Mouse (Mus musculus): ENCODE data around the gene Cdk19. TPM values are rescaled to one million over a fixed set of nuclear protein-coding genes. Genes with fewer than 3 reads are reported as not detected.
"Not testable (repeated sequence)": the region's sequence is repeated elsewhere in the genome, so short reads cannot be mapped to it uniquely, and the experiment has no call there.

Gene Cdk19
- polyA plus RNA-seq, 1 experiment, result 16.0 TPM

GRCm38 (mm10) chr10:40411370-40411769, 72.0 kb downstream of the Cdk19 start:
- Histone ChIP-seq H3K4me3 (ENCODE audit: low read depth, low read length) (no peak overlapping the region), H3K9ac (ENCODE audit: low read depth, poor library complexity, severe bottlenecking) (no peak overlapping the region), H3K27ac (ENCODE audit: insufficient read depth, low read length) (no peak overlapping the region), H3K36me3 (ENCODE audit: control insufficient read depth, insufficient read depth, low read length, poor library complexity, severe bottlenecking) (no peaks in the 10 kb centered on the region), H3K9me3 (replicated peaks; ENCODE audit: control insufficient read depth, insufficient read depth, low read length, poor library complexity, severe bottlenecking) (no peaks in the 10 kb centered on the region), H3K4me1 (ENCODE audit: control insufficient read depth, insufficient read depth, low read length) (no peaks in the 10 kb centered on the region), H3K27me3 (ENCODE audit: control insufficient read depth, insufficient read depth, low read length, poor library complexity, severe bottlenecking) (no peaks in the 10 kb centered on the region)
- TF ChIP-seq POLR2A (IDR thresholded peaks at IDR 0.05; ENCODE audit: insufficient read depth, low read length), result no peak
- TF ChIP-seq CTCF (IDR thresholded peaks at IDR 0.05; ENCODE audit: low read depth, low read length), result no peak
- TF ChIP-seq EP300 (IDR thresholded peaks at IDR 0.05; ENCODE audit: insufficient read depth, low read depth, low read length), result no peak

- no peak overlapping the region for H3K9ac ChIP-seq (ENCODE audit: low read depth, poor library complexity, severe bottlenecking)
- H3K4me3 ChIP-seq (ENCODE audit: low read depth, low read length), result no peak overlapping the region
- no peak overlapping the region for H3K27ac ChIP-seq (ENCODE audit: insufficient read depth, low read length)
- no peaks in the 10 kb centered on the region for H3K27me3 ChIP-seq (ENCODE audit: control insufficient read depth, insufficient read depth, low read length, poor library complexity, severe bottlenecking)
- H3K9me3 ChIP-seq (replicated peaks; ENCODE audit: control insufficient read depth, insufficient read depth, low read length, poor library complexity, severe bottlenecking), result no peaks in the 10 kb centered on the region
- no peaks in the 10 kb centered on the region for H3K36me3 ChIP-seq (ENCODE audit: control insufficient read depth, insufficient read depth, low read length, poor library complexity, severe bottlenecking)
- TF ChIP-seq POLR2A (IDR thresholded peaks at IDR 0.05; ENCODE audit: insufficient read depth, low read length) (no peak), EP300 (IDR thresholded peaks at IDR 0.05; ENCODE audit: insufficient read depth, low read depth, low read length) (no peak), CTCF (IDR thresholded peaks at IDR 0.05; ENCODE audit: low read depth, low read length) (no peak)
- no peaks in the 10 kb centered on the region for H3K4me1 ChIP-seq (ENCODE audit: control insufficient read depth, insufficient read depth, low read length)
Measured at GRCm38 (mm10) chr10:40416944-40417343, 77.6 kb downstream of the Cdk19 start.

- no peaks in the 10 kb centered on the region for H3K9me3 ChIP-seq (replicated peaks; ENCODE audit: control insufficient read depth, insufficient read depth, low read length, poor library complexity, severe bottlenecking)
- TF ChIP-seq POLR2A (IDR thresholded peaks at IDR 0.05; ENCODE audit: insufficient read depth, low read length) (no peak), EP300 (IDR thresholded peaks at IDR 0.05; ENCODE audit: insufficient read depth, low read depth, low read length) (peak; percentile 41; the same call in 1 of the 2 replicates)
Measured at GRCm38 (mm10) chr10:40419841-40420240, 80.5 kb downstream of the Cdk19 start.

GRCm38 (mm10) chr10:40420703-40421102, 81.3 kb downstream of the Cdk19 start:
- Histone ChIP-seq H3K27ac (ENCODE audit: insufficient read depth, low read length) (no peak overlapping the region), H3K4me3 (ENCODE audit: low read depth, low read length) (no peak overlapping the region)
- TF ChIP-seq CTCF (IDR thresholded peaks at IDR 0.05; ENCODE audit: low read depth, low read length), result no peak
- TF ChIP-seq EP300 (IDR thresholded peaks at IDR 0.05; ENCODE audit: insufficient read depth, low read depth, low read length), result no peak
- TF ChIP-seq POLR2A (IDR thresholded peaks at IDR 0.05; ENCODE audit: insufficient read depth, low read length), result no peak

More at GRCm38 (mm10) chr10:40419841-40420240, 80.5 kb downstream of the Cdk19 start:
- Histone ChIP-seq H3K4me1 (ENCODE audit: control insufficient read depth, insufficient read depth, low read length) (no peaks in the 10 kb centered on the region), H3K4me3 (ENCODE audit: low read depth, low read length) (no peak overlapping the region), H3K9ac (ENCODE audit: low read depth, poor library complexity, severe bottlenecking) (no peak overlapping the region), H3K27me3 (ENCODE audit: control insufficient read depth, insufficient read depth, low read length, poor library complexity, severe bottlenecking) (no peaks in the 10 kb centered on the region), H3K27ac (ENCODE audit: insufficient read depth, low read length) (no peak overlapping the region), H3K36me3 (ENCODE audit: control insufficient read depth, insufficient read depth, low read length, poor library complexity, severe bottlenecking) (no peaks in the 10 kb centered on the region)

GRCm38 (mm10) chr10:40421724-40422123, 82.4 kb downstream of the Cdk19 start:
- Histone ChIP-seq H3K4me3 (ENCODE audit: low read depth, low read length) (no peak overlapping the region), H3K36me3 (ENCODE audit: control insufficient read depth, insufficient read depth, low read length, poor library complexity, severe bottlenecking) (no peaks in the 10 kb centered on the region), H3K9ac (ENCODE audit: low read depth, poor library complexity, severe bottlenecking) (no peak overlapping the region), H3K27ac (ENCODE audit: insufficient read depth, low read length) (no peak overlapping the region), H3K9me3 (replicated peaks; ENCODE audit: control insufficient read depth, insufficient read depth, low read length, poor library complexity, severe bottlenecking) (no peaks in the 10 kb centered on the region), H3K27me3 (ENCODE audit: control insufficient read depth, insufficient read depth, low read length, poor library complexity, severe bottlenecking) (no peaks in the 10 kb centered on the region), H3K4me1 (ENCODE audit: control insufficient read depth, insufficient read depth, low read length) (no peaks in the 10 kb centered on the region)
- TF ChIP-seq CTCF (IDR thresholded peaks at IDR 0.05; ENCODE audit: low read depth, low read length), result no peak
- no peak for TF ChIP-seq EP300 (IDR thresholded peaks at IDR 0.05; ENCODE audit: insufficient read depth, low read depth, low read length)

More at GRCm38 (mm10) chr10:40420703-40421102, 81.3 kb downstream of the Cdk19 start:
- H3K9ac ChIP-seq (ENCODE audit: low read depth, poor library complexity, severe bottlenecking), result no peak overlapping the region
- no peaks in the 10 kb centered on the region for H3K36me3 ChIP-seq (ENCODE audit: control insufficient read depth, insufficient read depth, low read length, poor library complexity, severe bottlenecking)
- H3K4me1 ChIP-seq (ENCODE audit: control insufficient read depth, insufficient read depth, low read length), result no peaks in the 10 kb centered on the region
- no peaks in the 10 kb centered on the region for H3K27me3 ChIP-seq (ENCODE audit: control insufficient read depth, insufficient read depth, low read length, poor library complexity, severe bottlenecking)
- no peaks in the 10 kb centered on the region for H3K9me3 ChIP-seq (replicated peaks; ENCODE audit: control insufficient read depth, insufficient read depth, low read length, poor library complexity, severe bottlenecking)

GRCm38 (mm10) chr10:40422696-40423095, 83.3 kb downstream of the Cdk19 start:
- Histone ChIP-seq H3K4me1 (ENCODE audit: control insufficient read depth, insufficient read depth, low read length) (no peaks in the 10 kb centered on the region), H3K9me3 (replicated peaks; ENCODE audit: control insufficient read depth, insufficient read depth, low read length, poor library complexity, severe bottlenecking) (no peaks in the 10 kb centered on the region), H3K27me3 (ENCODE audit: control insufficient read depth, insufficient read depth, low read length, poor library complexity, severe bottlenecking) (no peaks in the 10 kb centered on the region), H3K9ac (ENCODE audit: low read depth, poor library complexity, severe bottlenecking) (no peak overlapping the region), H3K27ac (ENCODE audit: insufficient read depth, low read length) (no peak overlapping the region), H3K4me3 (ENCODE audit: low read depth, low read length) (no peak overlapping the region), H3K36me3 (ENCODE audit: control insufficient read depth, insufficient read depth, low read length, poor library complexity, severe bottlenecking) (no peaks in the 10 kb centered on the region)
- no peak for TF ChIP-seq POLR2A (IDR thresholded peaks at IDR 0.05; ENCODE audit: insufficient read depth, low read length)
- no peak for TF ChIP-seq EP300 (IDR thresholded peaks at IDR 0.05; ENCODE audit: insufficient read depth, low read depth, low read length)
- no peak for TF ChIP-seq CTCF (IDR thresholded peaks at IDR 0.05; ENCODE audit: low read depth, low read length)

- H3K27ac ChIP-seq (ENCODE audit: insufficient read depth, low read length); H3K36me3 ChIP-seq (ENCODE audit: control insufficient read depth, insufficient read depth, low read length, poor library complexity, severe bottlenecking); H3K4me1 ChIP-seq (ENCODE audit: control insufficient read depth, insufficient read depth, low read length); H3K9ac ChIP-seq (ENCODE audit: low read depth, poor library complexity, severe bottlenecking); H3K27me3 ChIP-seq (ENCODE audit: control insufficient read depth, insufficient read depth, low read length, poor library complexity, severe bottlenecking); H3K9me3 ChIP-seq (replicated peaks; ENCODE audit: control insufficient read depth, insufficient read depth, low read length, poor library complexity, severe bottlenecking); H3K4me3 ChIP-seq (ENCODE audit: low read depth, low read length): not testable (repeated sequence)
Measured at GRCm38 (mm10) chr10:40424428-40424827, 85.1 kb downstream of the Cdk19 start.

Measured in ES-Bruce4 (cell line).